Comparison of ENCODE assay signal across 8 mouse cellular contexts in the genomic region with DNA sequence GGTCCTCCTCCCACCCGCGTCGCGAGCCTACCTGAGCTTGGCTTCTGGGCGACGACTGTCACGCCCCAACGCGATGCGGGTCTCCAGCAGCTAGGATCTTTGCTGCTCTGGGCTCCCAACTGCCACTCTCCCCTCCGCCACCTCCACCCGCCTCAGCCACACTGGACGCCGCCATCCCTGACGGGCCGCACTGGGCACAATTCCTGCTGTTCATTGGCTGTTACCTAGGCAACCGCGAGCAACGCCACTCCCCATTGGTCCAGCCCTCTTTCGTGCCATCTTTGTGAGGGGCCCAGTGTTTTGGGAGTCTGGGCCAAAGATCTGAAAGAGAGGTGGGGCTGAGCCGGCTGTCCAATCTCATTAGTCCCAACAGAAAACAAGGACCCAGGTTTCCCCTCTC. TPM values are rescaled to one million over a fixed set of nuclear protein-coding genes. Genes with fewer than 3 reads are reported as not detected.
DNase-seq lines count a peak whose midpoint lies in the region; ATAC-seq and TF ChIP-seq lines count a peak whose summit lies in the region.

A gene (minus strand): TSS at position 192 of the 400 bp plus-strand sequence.

- 0 out of 2 replicates have a peak, but pooled peaks cover 4% of the 10 kb centered on the region for H3K4me1 ChIP-seq in cerebellum, adult 2 months (ENCODE audit: control insufficient read depth, insufficient read depth, low read length)
- H3K4me1 ChIP-seq in lung, adult 2 months (ENCODE audit: control insufficient read depth, insufficient read depth, low read length): peaks cover 5% of the 10 kb centered on the region; the same call in 1 of the 2 replicates

- CTCF ChIA-PET in Patski (lab: Charles Lee): interaction anchor here (1.9 kb wide), 1 partner anchor 12 kb away, joined by 9 read pairs; no protein-coding TSS in a partner anchor

- peak within 1 kb of the TSS; percentile 13 for H3K27ac ChIP-seq in cerebellum, adult 2 months (ENCODE audit: insufficient read depth, low read length)

- no peak for TF ChIP-seq CTCF in Patski (IDR thresholded peaks at IDR 0.05)
- no peak for TF ChIP-seq CTCF in cerebellum, adult 2 months (IDR thresholded peaks at IDR 0.05; ENCODE audit: borderline replicate concordance, insufficient read depth, low read depth, low read length)
- no peak for TF ChIP-seq CTCF in lung, adult 2 months (IDR thresholded peaks at IDR 0.05; ENCODE audit: insufficient read depth, low read length)

- TF ChIP-seq POLR2A in cerebellum, adult 2 months (IDR thresholded peaks at IDR 0.05; ENCODE audit: borderline replicate concordance, insufficient read depth, low read length): peak; percentile 83
- 0 out of 2 replicates have a peak, but pooled peaks have one; percentile 32 for TF ChIP-seq POLR2A in lung, adult 2 months (IDR thresholded peaks at IDR 0.05; ENCODE audit: borderline replicate concordance, extremely low read depth, low read depth, low read length)

- H3K4me3 ChIP-seq in cerebellum, adult 2 months (replicated peaks; ENCODE audit: insufficient read depth, low read depth, low read length): peak within 1 kb of the TSS; percentile 98
- peak within 1 kb of the TSS; percentile 63 for H3K4me3 ChIP-seq in lung, adult 2 months (replicated peaks; ENCODE audit: extremely low read depth, low read depth, low read length)

- ATAC-seq in Patski: peak; percentile 42
- peak; percentile 87 for ATAC-seq in frontal cortex, adult (ENCODE audit: low TSS enrichment)

- in situ Hi-C loops in Patski (cut with MboI; ENCODE audit: low pct_unique_long_range_greater_than_20kb): no loop called here

- POLR2A ChIA-PET in Patski (lab: Charles Lee): no interaction called here

- H3K27me3 ChIP-seq in Patski: no peaks in the 10 kb centered on the region
- H3K27me3 ChIP-seq in cerebellum, adult 2 months (ENCODE audit: control insufficient read depth, insufficient read depth, low read length): no peaks in the 10 kb centered on the region

- no peak for DNase-seq in Patski (ENCODE audit: low read depth, low spot score)
- peak; percentile 93 to 94 for DNase-seq in cerebellum, adult 2 months
- peak; percentile 87 for DNase-seq in heart, postnatal 4 days
- peak; percentile 93 to 95 for DNase-seq in layer of hippocampus, adult 8-10 months (ENCODE audit: low spot score in 2 of 2)
- peak; percentile 57 for DNase-seq in lung, adult 2 months
- DNase-seq in ovary, postnatal 14 days (ENCODE audit: low spot score): peak; percentile 83
- DNase-seq in urinary bladder, adult 2 months (ENCODE audit: low spot score): peak; percentile 44

- 0% methylated on average over 21 of the region's 21 CpGs for WGBS in cerebellum, adult 2 months
- WGBS in lung, adult 2 months: 2% methylated on average over 21 of the region's 21 CpGs

RNA-seq across cellular contexts. Expression of the gene that starts here (rescaled TPM):
- polyA plus RNA-seq in Patski (2021): 38.1 TPM
- 43.4 and 44.6 TPM in 2 replicates for polyA plus RNA-seq in cerebellum, adult 2 months (2012; rRNA removed)
- total RNA-seq in heart, postnatal 4 days (2021): 10 to 100 TPM in 1 of 2 experiments, 1 to 10 TPM in 1; 8.8 to 10.6 TPM
- 10 to 100 TPM; 59.1 to 70.6 (median 64.3) TPM for total RNA-seq in layer of hippocampus, adult 8-10 months (2022)
- 7.1 and 9.0 TPM in 2 replicates for polyA plus RNA-seq in lung, adult 2 months (2012; rRNA removed)
- 7.4 and 8.7 TPM in 2 replicates for polyA plus RNA-seq in urinary bladder, adult 2 months (2012; rRNA removed)

Comparison
In these comparisons a context has a peak if more than half of its experiments do, and no peak if none do; other contexts are left out.
1. RNA of the gene that starts here (total RNA-seq): 59.1 to 70.6 TPM in layer of hippocampus, adult 8-10 months; 8.8 to 10.6 TPM in heart, postnatal 4 days; every median in the first group is over 4 times any median in the second.